Mouse (Mus musculus) midbrain, embryonic 11.5 days (tissue): ENCODE measurements at regions not wholly inside any gene's neighbourhood (a gene's known extent, or its start where the extent isn't known, plus 50 kb on each side); places are given as distances from the start of the nearest gene placed in this dataset.
"Not testable (repeated sequence)": the region's sequence is repeated elsewhere in the genome, so short reads cannot be mapped to it uniquely, and the experiment has no call there.

Experiments
- ATAC-seq: fragments of 200-750 bp; cut with Nextera tagmentation; 2 replicates; pipeline ENCODE4 v1.8.0; 2017; ENCODE audit warnings: moderate TSS enrichment, moderate library complexity; ENCODE audit not compliant: low FRiP score
- DNase-seq: peaks from one replicate; pipeline ENCODE4 v3.0.0; 2015; ENCODE audit warnings: low spot score; ENCODE audit errors: missing footprints
- H3K27ac ChIP-seq: fragments of 300-500 bp; sonication (generic); 2 replicates; pipeline ENCODE4 v1.5.1; 2014; ENCODE audit warnings: low read depth, low read length
- H3K27me3 ChIP-seq: fragments of 300-500 bp; sonication (generic); 2 replicates; pipeline ENCODE4 v1.6.1; 2014; ENCODE audit warnings: mild to moderate bottlenecking, low read length, moderate library complexity, mixed read lengths; ENCODE audit not compliant: control insufficient read depth, insufficient read depth
- H3K36me3 ChIP-seq: fragments of 300-500 bp; sonication (generic); 2 replicates; pipeline ENCODE4 v1.6.1; 2014; ENCODE audit warnings: mild to moderate bottlenecking, low read length, moderate library complexity, mixed read lengths; ENCODE audit not compliant: control insufficient read depth, insufficient read depth
- H3K4me1 ChIP-seq: fragments of 300-500 bp; sonication (generic); 2 replicates; pipeline ENCODE4 v1.6.1; 2014; ENCODE audit warnings: low read length; ENCODE audit not compliant: control insufficient read depth, insufficient read depth
- H3K4me2 ChIP-seq: fragments of 300-500 bp; sonication (generic); 2 replicates; pipeline ENCODE4 v1.6.1; 2014; ENCODE audit warnings: mild to moderate bottlenecking, moderate library complexity
- H3K4me3 ChIP-seq: fragments of 300-500 bp; sonication (generic); 2 replicates; pipeline ENCODE4 v1.5.1; 2014; ENCODE audit warnings: low read depth, low read length
- H3K9ac ChIP-seq: fragments of 300-500 bp; sonication (generic); 2 replicates; pipeline ENCODE4 v1.6.1; 2014; ENCODE audit warnings: low read length
- H3K9me3 ChIP-seq: fragments of 300-500 bp; sonication (generic); 2 replicates; pipeline ENCODE4 v1.6.1; 2016; ENCODE audit warnings: low read length; ENCODE audit not compliant: control insufficient read depth
- WGBS: fragments of 180-500 bp; shearing (Covaris S2); extraction: QIAGEN DNeasy Blood & Tissue Kit; methylation state at CpG from one replicate; pipeline ENCODE4 v1.1.7; 2014; 5-methylcytosine and 5-hydroxymethylcytosine counted together

DNA sequence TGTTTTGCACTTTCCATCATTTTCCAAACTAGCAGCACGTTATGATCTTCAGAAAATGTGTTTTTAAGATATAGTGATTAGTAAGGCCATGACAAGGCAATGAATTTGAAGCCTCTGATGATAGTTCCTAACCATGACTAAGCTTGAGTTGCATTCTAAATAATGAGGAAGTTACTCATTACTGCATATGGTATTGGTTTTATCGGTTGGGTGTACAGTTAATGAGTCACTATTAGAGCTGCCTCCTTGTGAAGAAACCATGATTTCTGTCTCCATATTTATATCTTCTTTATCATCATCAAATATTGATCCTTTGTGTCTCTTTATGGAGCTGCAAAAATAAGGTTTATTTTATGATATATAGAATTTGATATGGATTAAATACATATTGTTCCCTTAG lies 4763.5 kb upstream of the Gm7489 start:
- H3K27me3 ChIP-seq, result no peaks in the 10 kb centered on the region
- 93% methylated on average over 2 of the region's 2 CpGs for WGBS
- no peaks in the 10 kb centered on the region for H3K9me3 ChIP-seq

DNA sequence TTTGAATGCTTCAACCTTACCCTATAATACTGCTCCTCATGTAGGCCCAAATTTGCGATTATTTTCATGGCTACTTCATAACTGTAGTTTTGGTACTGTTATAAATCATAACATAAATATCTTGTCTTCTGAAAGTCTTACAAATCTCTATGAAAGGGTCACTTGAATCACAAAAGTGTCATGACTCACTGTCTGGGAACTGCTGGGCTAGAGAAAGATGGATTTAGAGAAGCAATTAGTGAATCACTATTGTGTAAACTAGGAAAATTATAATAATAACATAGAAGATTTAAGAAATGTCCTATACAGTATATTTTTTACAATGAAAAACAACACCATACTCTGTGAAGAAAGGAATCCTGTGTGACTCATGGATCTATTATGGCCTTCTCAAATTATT lies 4738.3 kb upstream of the Gm7489 start:
- no peaks in the 10 kb centered on the region for H3K9me3 ChIP-seq
- no peaks in the 10 kb centered on the region for H3K4me1 ChIP-seq
- WGBS, result 73% methylated on average over 1 of the region's 1 CpGs
- DNase-seq (no peak), ATAC-seq (no peak)
- no peak overlapping the region for H3K27ac ChIP-seq
- H3K4me2 ChIP-seq, result no peak overlapping the region
- no peaks in the 10 kb centered on the region for H3K27me3 ChIP-seq
- H3K36me3 ChIP-seq, result no peaks in the 10 kb centered on the region
- no peak overlapping the region for H3K4me3 ChIP-seq
- H3K9ac ChIP-seq, result no peak overlapping the region

More for the DNA sequence above, 4763.5 kb upstream of the Gm7489 start:
- DNase-seq (no peak), ATAC-seq (no peak)
- Histone ChIP-seq H3K36me3 (no peaks in the 10 kb centered on the region), H3K4me3 (no peak overlapping the region), H3K4me2 (no peak overlapping the region), H3K27ac (no peak overlapping the region), H3K4me1 (no peaks in the 10 kb centered on the region), H3K9ac (no peak overlapping the region)

DNA sequence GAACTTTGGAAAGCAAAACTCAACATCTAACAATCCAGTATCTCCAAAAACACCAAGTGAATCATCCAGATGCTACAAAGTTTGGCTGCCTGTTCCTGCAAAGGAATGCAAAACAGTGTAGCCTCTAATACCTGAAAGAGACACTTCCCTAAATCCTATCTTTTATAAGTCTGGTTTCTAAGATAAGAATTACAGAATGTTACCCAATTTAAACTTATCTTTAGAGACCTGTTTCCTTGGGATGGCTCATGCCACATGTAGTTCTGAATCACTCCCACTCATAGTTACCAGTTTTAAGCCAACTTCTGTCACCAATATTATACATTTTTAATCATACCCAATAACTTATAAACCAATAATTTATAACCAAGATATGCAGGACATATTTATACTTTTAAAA lies 4732.7 kb upstream of the Gm7489 start:
- H3K4me2 ChIP-seq, result no peak overlapping the region
- no peak overlapping the region for H3K27ac ChIP-seq
- no peak for ATAC-seq
- no peak for DNase-seq
- H3K4me1 ChIP-seq, result no peaks in the 10 kb centered on the region
- no peaks in the 10 kb centered on the region for H3K27me3 ChIP-seq
- no peaks in the 10 kb centered on the region for H3K9me3 ChIP-seq
- H3K36me3 ChIP-seq, result no peaks in the 10 kb centered on the region
- H3K4me3 ChIP-seq, result no peak overlapping the region
- no peak overlapping the region for H3K9ac ChIP-seq

DNA sequence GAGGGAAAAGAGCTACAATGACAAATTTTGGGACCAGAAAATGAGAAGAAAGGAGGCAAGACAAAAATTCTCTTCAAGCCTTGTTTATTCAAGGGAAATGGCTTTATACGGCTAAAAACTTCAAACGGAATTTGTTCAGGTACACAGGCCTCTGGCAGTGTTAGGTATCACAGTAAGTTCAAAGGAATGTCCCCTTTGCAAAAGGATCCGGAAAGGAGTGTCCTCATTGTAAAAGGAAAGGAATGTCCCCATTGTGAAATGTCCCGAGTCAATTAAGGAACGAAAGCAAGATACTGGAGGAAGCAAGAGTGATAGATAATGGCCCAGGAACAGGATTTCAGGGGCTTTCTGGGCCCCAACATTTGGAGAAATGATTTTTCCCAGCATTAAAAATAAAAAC lies 4730.7 kb upstream of the Gm7489 start:
- Histone ChIP-seq H3K4me1 (no peaks in the 10 kb centered on the region), H3K9me3 (no peaks in the 10 kb centered on the region), H3K27me3 (no peaks in the 10 kb centered on the region), H3K27ac (no peak overlapping the region), H3K36me3 (no peaks in the 10 kb centered on the region), H3K9ac (no peak overlapping the region), H3K4me2 (no peak overlapping the region), H3K4me3 (no peak overlapping the region)
- ATAC-seq (no peak), DNase-seq (no peak)
- WGBS, result 83% methylated on average over 5 of the region's 5 CpGs

DNA sequence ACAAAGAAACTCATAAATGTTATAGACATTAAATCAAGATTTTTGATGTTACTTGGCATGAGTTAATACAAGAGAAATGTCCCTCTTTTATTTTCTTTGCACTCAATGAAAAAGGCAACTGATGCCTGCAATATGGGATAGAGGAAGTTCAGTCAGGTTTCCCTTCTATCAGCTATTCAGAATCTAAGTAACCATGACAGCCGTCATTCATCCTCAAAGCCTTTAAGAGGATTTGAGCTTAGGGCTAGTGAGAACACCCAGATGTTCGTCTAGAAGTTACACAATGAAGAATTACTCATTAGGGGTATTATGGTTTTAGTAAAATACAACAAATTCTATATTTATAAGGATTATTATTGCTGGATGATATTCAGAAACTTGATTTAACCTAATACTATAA lies 4693.2 kb upstream of the Gm7489 start:
- H3K27me3 ChIP-seq, result no peaks in the 10 kb centered on the region
- 17% methylated on average over 2 of the region's 2 CpGs for WGBS
- no peaks in the 10 kb centered on the region for H3K36me3 ChIP-seq
- no peak overlapping the region for H3K27ac ChIP-seq
- H3K4me1 ChIP-seq, result no peaks in the 10 kb centered on the region
- H3K9ac ChIP-seq, result no peak overlapping the region
- DNase-seq (peak; percentile 87), ATAC-seq (peak; percentile 65)
- H3K4me2 ChIP-seq, result no peak overlapping the region
- no peaks in the 10 kb centered on the region for H3K9me3 ChIP-seq
- no peak overlapping the region for H3K4me3 ChIP-seq

DNA sequence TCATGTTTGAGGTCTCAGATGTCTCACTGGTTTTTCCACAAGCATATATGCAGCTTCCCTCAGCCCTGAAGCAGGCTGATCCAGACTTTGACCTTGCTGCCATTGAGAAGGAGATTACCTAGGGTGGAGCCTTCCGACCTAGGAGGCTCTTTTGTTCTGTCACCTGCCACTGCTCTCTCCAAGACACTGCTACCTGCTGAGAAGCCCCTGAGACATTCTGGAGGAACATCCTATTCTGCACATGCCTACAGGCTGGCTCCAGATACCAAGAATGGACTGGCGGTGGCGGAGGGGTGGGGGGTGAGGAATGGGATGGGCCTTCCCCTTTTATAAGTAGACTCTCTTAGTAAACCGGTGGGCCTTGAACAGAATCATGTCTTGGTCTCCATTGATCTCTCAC lies 4692.1 kb upstream of the Gm7489 start:
- peak; percentile 28 for DNase-seq
- not testable (repeated sequence) for H3K9me3 ChIP-seq

DNA sequence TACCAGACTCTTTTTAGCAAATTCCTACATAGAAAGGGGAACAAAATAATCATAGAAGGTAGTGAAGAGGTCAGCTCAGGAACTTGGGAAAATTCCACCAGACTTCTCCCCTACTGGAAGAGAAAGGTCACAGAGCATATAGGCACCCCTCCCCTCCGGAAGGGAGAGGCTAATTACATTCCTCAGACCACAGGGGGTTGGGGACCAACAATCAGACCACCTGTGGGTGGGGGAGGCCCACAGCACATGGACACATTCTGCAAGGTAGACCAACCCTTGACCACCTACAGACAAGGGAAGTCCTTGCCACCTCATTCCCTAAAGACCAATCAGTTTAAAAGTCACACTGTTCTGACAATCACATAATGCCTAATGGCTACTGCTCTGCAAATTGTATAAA lies 4655.6 kb upstream of the Gm7489 start:
- Histone ChIP-seq H3K9ac (no peak overlapping the region), H3K9me3 (no peaks in the 10 kb centered on the region), H3K36me3 (no peaks in the 10 kb centered on the region), H3K4me3 (no peak overlapping the region), H3K27me3 (no peaks in the 10 kb centered on the region), H3K4me1 (no peaks in the 10 kb centered on the region), H3K4me2 (no peak overlapping the region), H3K27ac (no peak overlapping the region)
- no peak for DNase-seq
- no peak for ATAC-seq
- 42% methylated on average over 1 of the region's 1 CpGs for WGBS

More for the DNA sequence above, 4692.1 kb upstream of the Gm7489 start:
- H3K4me3 ChIP-seq, H3K9ac ChIP-seq, H3K27me3 ChIP-seq, H3K4me1 ChIP-seq, H3K27ac ChIP-seq, H3K36me3 ChIP-seq, H3K4me2 ChIP-seq: not testable (repeated sequence)
- ATAC-seq, result 0 out of 2 replicates have a peak, but pooled peaks have one; percentile 19
- 29% methylated on average over 4 of the region's 4 CpGs for WGBS

DNA sequence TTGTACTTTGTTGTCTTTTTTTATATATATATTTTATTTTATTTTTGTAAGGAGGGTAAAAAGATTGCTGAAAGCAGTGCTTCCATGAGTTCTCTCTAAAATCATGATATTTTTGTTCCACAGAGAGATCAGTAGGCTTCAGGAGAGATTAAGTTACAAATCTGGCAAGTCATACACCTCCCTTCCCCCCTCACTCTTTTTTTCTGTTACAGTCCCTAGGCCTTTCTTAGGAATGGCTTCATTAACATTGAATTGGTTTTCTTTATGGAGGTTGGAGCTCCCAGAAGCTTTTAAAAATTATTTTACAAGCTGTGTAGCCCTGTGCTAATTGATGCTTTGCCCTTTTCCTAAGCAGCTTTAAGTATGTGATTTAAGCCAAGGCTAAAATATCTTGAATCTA lies 4653.9 kb upstream of the Gm7489 start:
- Histone ChIP-seq H3K27ac (no peak overlapping the region), H3K27me3 (no peaks in the 10 kb centered on the region), H3K9ac (no peak overlapping the region), H3K4me3 (no peak overlapping the region), H3K4me2 (no peak overlapping the region), H3K4me1 (no peaks in the 10 kb centered on the region), H3K36me3 (no peaks in the 10 kb centered on the region), H3K9me3 (no peaks in the 10 kb centered on the region)
- ATAC-seq, result no peak
- no peak for DNase-seq

DNA sequence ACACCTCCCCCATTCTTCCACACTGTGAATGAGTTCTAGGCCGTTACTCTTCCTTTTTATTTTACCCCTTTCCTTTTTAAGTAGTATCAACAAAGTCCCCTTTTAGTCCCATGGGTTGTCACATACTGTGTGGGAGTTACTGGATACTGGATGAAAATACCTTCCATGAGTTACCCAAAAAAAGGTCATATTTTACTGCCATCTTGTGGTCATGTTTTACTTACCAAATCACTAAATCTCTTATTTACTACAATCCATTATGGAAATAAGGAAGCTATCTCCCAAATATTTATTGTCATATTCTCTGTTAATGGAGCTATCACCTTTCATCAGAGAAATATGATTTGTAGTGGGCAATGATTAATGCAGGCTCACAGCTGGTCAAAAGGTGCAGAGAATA lies 4614.5 kb upstream of the Gm7489 start:
- WGBS, result 58% methylated on average over 1 of the region's 1 CpGs
- Histone ChIP-seq H3K4me3 (no peak overlapping the region), H3K27ac (no peak overlapping the region), H3K4me2 (no peak overlapping the region), H3K9me3 (no peaks in the 10 kb centered on the region), H3K4me1 (no peaks in the 10 kb centered on the region), H3K36me3 (no peaks in the 10 kb centered on the region), H3K9ac (no peak overlapping the region), H3K27me3 (no peaks in the 10 kb centered on the region)
- ATAC-seq (no peak), DNase-seq (no peak)
